Mouse (Mus musculus): ENCODE data around the gene Jmjd1c. TPM values are rescaled to one million over a fixed set of nuclear protein-coding genes. Genes with fewer than 3 reads are reported as not detected.

Jmjd1c gene
- polyA plus RNA-seq, 1 experiment: 56.3 TPM

GRCm38 (mm10) chr10:67073577-67073976 is 22.3 kb upstream of the Jmjd1c start:
- H3K4me1 ChIP-seq (ENCODE audit: control insufficient read depth, insufficient read depth, low read length): peaks cover 20% of the 10 kb centered on the region
- peak overlapping the region; percentile 85 for H3K27ac ChIP-seq (ENCODE audit: insufficient read depth, low read length)
- TF ChIP-seq CTCF (IDR thresholded peaks at IDR 0.05; ENCODE audit: borderline replicate concordance, insufficient read depth, low read depth, low read length) (no peak), POLR2A (IDR thresholded peaks at IDR 0.05; ENCODE audit: borderline replicate concordance, insufficient read depth, low read length) (no peak)
- no peak for DNase-seq
- no peak overlapping the region for H3K4me3 ChIP-seq (replicated peaks; ENCODE audit: insufficient read depth, low read depth, low read length)
- over 99% methylated on average over 8 of the region's 8 CpGs for WGBS
- H3K27me3 ChIP-seq (ENCODE audit: control insufficient read depth, insufficient read depth, low read length): no peaks in the 10 kb centered on the region

GRCm38 (mm10) chr10:67075931-67076878 is 19.7 kb upstream of the Jmjd1c start:
- TF ChIP-seq POLR2A (IDR thresholded peaks at IDR 0.05; ENCODE audit: borderline replicate concordance, insufficient read depth, low read length): peak; percentile 1; the same call in 1 of the 2 replicates
- TF ChIP-seq CTCF (IDR thresholded peaks at IDR 0.05; ENCODE audit: borderline replicate concordance, insufficient read depth, low read depth, low read length): no peak

DNA sequence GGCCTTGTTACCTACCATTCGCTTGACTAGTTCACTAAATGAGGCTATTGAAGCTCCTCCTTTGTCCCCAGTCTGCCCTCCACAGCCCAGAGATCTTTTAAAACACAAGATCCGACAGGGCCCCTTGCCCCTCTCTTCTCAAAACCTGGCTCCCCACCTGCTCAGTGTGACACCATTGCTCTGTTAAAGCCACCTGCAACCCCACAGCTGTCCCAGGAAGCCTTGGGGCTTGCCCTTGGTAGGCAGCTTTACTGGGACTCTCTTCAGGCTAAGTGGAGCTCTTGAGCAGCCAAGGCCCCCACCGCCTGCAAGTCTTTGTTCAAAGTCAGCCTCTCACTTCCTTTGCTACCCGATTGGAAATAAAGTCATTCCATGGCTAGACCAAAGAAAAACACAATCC is 16.9 kb upstream of the Jmjd1c start:
- Histone ChIP-seq H3K4me1 (ENCODE audit: control insufficient read depth, insufficient read depth, low read length) (peaks cover 18% of the 10 kb centered on the region), H3K27me3 (ENCODE audit: control insufficient read depth, insufficient read depth, low read length) (no peaks in the 10 kb centered on the region), H3K4me3 (replicated peaks; ENCODE audit: insufficient read depth, low read depth, low read length) (no peak overlapping the region), H3K27ac (ENCODE audit: insufficient read depth, low read length) (peak overlapping the region; percentile 72)
- WGBS: 50% methylated on average over 4 of the region's 4 CpGs
- no peak for TF ChIP-seq CTCF (IDR thresholded peaks at IDR 0.05; ENCODE audit: borderline replicate concordance, insufficient read depth, low read depth, low read length)
- TF ChIP-seq POLR2A (IDR thresholded peaks at IDR 0.05; ENCODE audit: borderline replicate concordance, insufficient read depth, low read length): no peak
- no peak for DNase-seq

More at GRCm38 (mm10) chr10:67075931-67076878, 19.7 kb upstream of the Jmjd1c start:
- Histone ChIP-seq H3K27ac (ENCODE audit: insufficient read depth, low read length) (peak overlapping the region; percentile 85), H3K4me3 (replicated peaks; ENCODE audit: insufficient read depth, low read depth, low read length) (no peak overlapping the region), H3K27me3 (ENCODE audit: control insufficient read depth, insufficient read depth, low read length) (no peaks in the 10 kb centered on the region), H3K4me1 (ENCODE audit: control insufficient read depth, insufficient read depth, low read length) (peaks cover 25% of the 10 kb centered on the region)
- DNase-seq: peak; percentile 87 to 94
- 15% methylated on average over 21 of the region's 21 CpGs for WGBS

- no peaks in the 10 kb centered on the region for H3K27me3 ChIP-seq (ENCODE audit: control insufficient read depth, insufficient read depth, low read length)
- peak in 1 of 2 experiments; percentile 19 for DNase-seq
- peaks cover 34% of the 10 kb centered on the region for H3K4me1 ChIP-seq (ENCODE audit: control insufficient read depth, insufficient read depth, low read length)
- WGBS: 86% methylated on average over 18 of the region's 18 CpGs
- TF ChIP-seq POLR2A (IDR thresholded peaks at IDR 0.05; ENCODE audit: borderline replicate concordance, insufficient read depth, low read length): no peak
- no peak for TF ChIP-seq CTCF (IDR thresholded peaks at IDR 0.05; ENCODE audit: borderline replicate concordance, insufficient read depth, low read depth, low read length)
- H3K27ac ChIP-seq (ENCODE audit: insufficient read depth, low read length): no peak overlapping the region; the same call in 1 of the 2 replicates
- H3K4me3 ChIP-seq (replicated peaks; ENCODE audit: insufficient read depth, low read depth, low read length): no peak overlapping the region
Observed at GRCm38 (mm10) chr10:67081206-67082007, 14.5 kb upstream of the Jmjd1c start.

DNA sequence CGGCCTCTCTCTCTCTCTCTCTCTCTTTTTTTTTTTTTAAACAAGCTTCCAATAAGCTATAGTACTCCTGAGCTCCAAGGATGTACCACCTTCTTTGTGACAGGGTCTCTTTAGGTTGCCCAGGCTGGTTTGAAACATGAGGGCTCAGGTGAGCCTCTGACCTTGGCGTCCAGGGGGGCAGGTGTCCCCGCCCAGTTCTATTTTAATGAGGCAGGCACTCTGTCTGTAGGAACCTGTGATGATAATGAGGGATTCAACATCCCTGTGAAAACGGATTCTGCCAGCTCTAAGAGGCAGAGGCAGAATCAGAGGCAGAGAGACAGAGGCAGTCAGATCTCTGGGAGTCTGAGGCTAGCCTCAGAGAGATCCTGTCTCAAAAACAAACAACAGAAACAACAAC is 13.4 kb upstream of the Jmjd1c start:
- TF ChIP-seq CTCF (IDR thresholded peaks at IDR 0.05; ENCODE audit: borderline replicate concordance, insufficient read depth, low read depth, low read length): no peak
- TF ChIP-seq POLR2A (IDR thresholded peaks at IDR 0.05; ENCODE audit: borderline replicate concordance, insufficient read depth, low read length): no peak
- Histone ChIP-seq H3K4me1 (ENCODE audit: control insufficient read depth, insufficient read depth, low read length) (peaks cover 45% of the 10 kb centered on the region), H3K4me3 (replicated peaks; ENCODE audit: insufficient read depth, low read depth, low read length) (no peak overlapping the region), H3K27me3 (ENCODE audit: control insufficient read depth, insufficient read depth, low read length) (no peaks in the 10 kb centered on the region), H3K27ac (ENCODE audit: insufficient read depth, low read length) (peak overlapping the region; percentile 94)
- 76% methylated on average over 4 of the region's 4 CpGs for WGBS
- DNase-seq: no peak

DNA sequence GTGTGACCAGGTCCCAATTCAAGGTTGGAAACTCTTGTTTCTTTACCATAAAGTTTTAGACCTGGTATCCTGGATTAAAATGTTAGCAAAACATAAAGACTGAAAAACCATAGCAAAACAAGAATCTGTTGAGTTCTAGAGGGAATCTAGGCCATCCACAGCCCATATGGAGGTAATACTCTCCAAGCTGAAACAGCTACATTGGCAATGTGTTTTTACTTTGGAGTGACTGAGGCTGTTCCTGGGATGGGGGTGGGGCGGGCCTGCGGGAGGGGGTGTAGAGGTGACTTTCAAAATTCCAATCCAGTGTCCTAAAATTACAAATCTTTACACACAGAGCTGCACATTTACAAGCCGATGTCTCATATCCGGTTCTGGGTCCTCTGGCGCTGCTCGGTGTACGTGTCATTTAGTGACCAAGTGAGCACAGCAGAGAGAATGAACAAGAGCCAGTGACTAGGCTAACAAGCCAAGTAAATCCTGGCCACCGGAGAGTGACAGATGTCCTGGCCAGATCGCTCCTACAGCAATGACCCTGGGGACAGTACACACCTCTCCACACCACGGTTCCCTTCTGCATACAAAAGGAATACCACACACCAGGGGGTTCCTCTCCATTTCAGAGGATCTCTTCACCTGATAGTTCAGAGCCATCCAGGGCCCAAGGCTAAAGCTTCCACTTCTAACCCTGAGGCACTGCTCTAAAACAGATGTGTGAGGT is 12.3 kb upstream of the Jmjd1c start:
- peaks cover 43% of the 10 kb centered on the region for H3K4me1 ChIP-seq (ENCODE audit: control insufficient read depth, insufficient read depth, low read length)
- WGBS: 6% methylated on average over 10 of the region's 10 CpGs
- peak overlapping the region; percentile 96 for H3K27ac ChIP-seq (ENCODE audit: insufficient read depth, low read length)

GRCm38 (mm10) chr10:67085124-67085523 is 10.8 kb upstream of the Jmjd1c start:
- TF ChIP-seq CTCF (IDR thresholded peaks at IDR 0.05; ENCODE audit: borderline replicate concordance, insufficient read depth, low read depth, low read length) (no peak), POLR2A (IDR thresholded peaks at IDR 0.05; ENCODE audit: borderline replicate concordance, insufficient read depth, low read length) (no peak)
- H3K27me3 ChIP-seq (ENCODE audit: control insufficient read depth, insufficient read depth, low read length): no peaks in the 10 kb centered on the region
- H3K27ac ChIP-seq (ENCODE audit: insufficient read depth, low read length): peak overlapping the region; percentile 91; the same call in 1 of the 2 replicates
- WGBS: 7% methylated on average over 10 of the region's 10 CpGs
- peak; percentile 84 to 91 for DNase-seq
- H3K4me1 ChIP-seq (ENCODE audit: control insufficient read depth, insufficient read depth, low read length): peaks cover 38% of the 10 kb centered on the region
- no peak overlapping the region for H3K4me3 ChIP-seq (replicated peaks; ENCODE audit: insufficient read depth, low read depth, low read length)

More for the DNA sequence above, 12.3 kb upstream of the Jmjd1c start:
- Histone ChIP-seq H3K4me3 (replicated peaks; ENCODE audit: insufficient read depth, low read depth, low read length) (no peak overlapping the region), H3K27me3 (ENCODE audit: control insufficient read depth, insufficient read depth, low read length) (no peaks in the 10 kb centered on the region)
- DNase-seq: peak; percentile 88 to 95
- TF ChIP-seq CTCF (IDR thresholded peaks at IDR 0.05; ENCODE audit: borderline replicate concordance, insufficient read depth, low read depth, low read length) (no peak), POLR2A (IDR thresholded peaks at IDR 0.05; ENCODE audit: borderline replicate concordance, insufficient read depth, low read length) (no peak)

Measured in cerebellum, adult 2 months (tissue).